Mouse (Mus musculus) thymus, adult 2 months (tissue): ENCODE measurements around the gene Slc4a5. TPM values are rescaled to one million over a fixed set of nuclear protein-coding genes. Genes with fewer than 3 reads are reported as not detected.

Experiments used
- DNase-seq: peaks from one replicate; pipeline ENCODE4 v3.0.0; 2021
- H3K27ac ChIP-seq: fragments of 200-500 bp; 2 replicates; pipeline ENCODE4 v1.5.1; 2012; ENCODE audit warnings: low read length, control low read depth; ENCODE audit not compliant: control insufficient read depth, insufficient read depth
- H3K27me3 ChIP-seq: fragments of 200-500 bp; 2 replicates; pipeline ENCODE4 v1.6.1; 2012; ENCODE audit warnings: mild to moderate bottlenecking, low read length, moderate library complexity, mixed read lengths; ENCODE audit not compliant: control insufficient read depth, insufficient read depth
- H3K36me3 ChIP-seq: fragments of 200-500 bp; 2 replicates; pipeline ENCODE4 v1.6.1; 2012; ENCODE audit warnings: mild to moderate bottlenecking, low read length, moderate library complexity; ENCODE audit not compliant: control insufficient read depth, insufficient read depth
- H3K4me1 ChIP-seq: fragments of 200-500 bp; replicated peaks from 2 replicates; pipeline ENCODE4 v1.6.1; 2012; ENCODE audit warnings: low read length; ENCODE audit not compliant: control insufficient read depth, insufficient read depth
- H3K4me3 ChIP-seq: fragments of 200-500 bp; 2 replicates; pipeline ENCODE4 v1.5.1; 2012; ENCODE audit warnings: mild to moderate bottlenecking, low read length, control low read depth, moderate library complexity; ENCODE audit not compliant: control insufficient read depth, insufficient read depth
- CTCF ChIP-seq: fragments of 200-500 bp; IDR thresholded peaks from 2 replicates; pipeline ENCODE4 v1.5.1; 2012; ENCODE audit warnings: mild to moderate bottlenecking, control low read depth, low read length, moderate library complexity, borderline replicate concordance; ENCODE audit not compliant: control insufficient read depth, poor library complexity, insufficient read depth; ENCODE audit errors: extremely low read depth
- POLR2A ChIP-seq: fragments of 200-500 bp; IDR thresholded peaks from 2 replicates; pipeline ENCODE4 v1.6.1; 2012; ENCODE audit warnings: mild to moderate bottlenecking, low read length, control low read depth, moderate library complexity; ENCODE audit not compliant: control insufficient read depth, poor library complexity, insufficient read depth; ENCODE audit errors: extremely low read depth
- WGBS: fragments of 180-500 bp; shearing (Covaris S2); methylation state at CpG from one replicate; pipeline ENCODE4 v1.1.7; 2018; 5-methylcytosine and 5-hydroxymethylcytosine counted together
- polyA plus RNA-seq: library from polyadenylated mRNA; depleted of rRNA; stranded (reverse); fragments of >200 nt; gene quantifications from 2 replicates; pipeline ENCODE4 v1.2.3, GENCODE M21; 2012; rRNA removed

Slc4a5 gene
- polyA plus RNA-seq, 1 experiment, result 0.57 TPM

DNA sequence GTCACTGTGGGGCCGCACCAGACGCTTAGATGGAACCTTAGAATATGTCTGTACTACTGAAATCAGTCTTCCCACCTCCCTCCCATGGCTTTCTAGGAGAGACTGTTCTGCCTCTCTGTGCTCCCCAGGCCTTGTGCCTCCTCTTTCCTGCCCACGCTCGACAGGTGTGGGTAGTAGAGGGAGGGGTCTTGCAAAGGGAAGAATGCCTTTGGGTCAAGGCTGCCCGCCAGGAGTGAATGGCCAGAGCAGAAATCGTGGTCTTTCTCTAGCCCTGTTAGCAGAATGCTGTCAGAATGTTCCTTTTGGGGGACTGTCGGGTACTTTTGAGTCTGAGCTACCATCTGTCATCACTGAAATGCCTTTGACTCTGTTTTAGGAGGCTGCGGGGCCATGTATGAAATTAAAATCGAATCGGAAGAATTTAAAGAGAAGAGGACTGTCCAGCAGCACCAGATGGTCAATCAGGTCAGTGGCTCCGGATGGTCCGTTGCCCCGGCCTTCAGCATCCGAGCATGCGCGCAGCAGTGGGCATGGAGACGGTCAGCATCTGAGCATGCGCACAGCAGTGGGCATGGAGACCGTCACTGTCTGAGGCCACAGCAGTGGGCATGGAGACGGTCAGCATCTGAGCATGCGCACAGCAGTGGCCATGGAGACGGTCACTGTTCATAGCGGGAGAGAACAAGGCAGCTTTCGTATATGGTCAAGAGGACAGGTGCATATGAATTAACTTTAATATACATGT, 133.2 kb downstream of the Slc4a5 start:
- no peak for DNase-seq
- Histone ChIP-seq H3K4me1 (peaks cover 12% of the 10 kb centered on the region), H3K36me3 (no peaks in the 10 kb centered on the region), H3K4me3 (no peak overlapping the region), H3K27ac (no peak overlapping the region), H3K27me3 (no peaks in the 10 kb centered on the region)
- whole genome bisulfite sequencing, result 96% methylated on average over 24 of the region's 24 CpGs
- TF ChIP-seq POLR2A, result no peak
- TF ChIP-seq CTCF, result no peak

Other genes with a start within 250 kb of the Slc4a5 start
- 19.9 and 21.9 TPM in 2 replicates for gene Dok1, start 186.4 kb upstream of the Slc4a5 start, polyA plus RNA-seq
- gene Loxl3, start 185.7 kb upstream of the Slc4a5 start, polyA plus RNA-seq, result 2.8 and 3.1 TPM in 2 replicates
- 867 and 886 TPM in 2 replicates for gene Aup1, start 165.3 kb upstream of the Slc4a5 start, polyA plus RNA-seq
- gene Htra2, start 164.6 kb upstream of the Slc4a5 start, polyA plus RNA-seq, result 64.6 and 66.4 TPM in 2 replicates
- 3.6 and 4.4 TPM in 2 replicates for gene Dqx1, start 162.0 kb upstream of the Slc4a5 start, polyA plus RNA-seq
- gene Tlx2, start 149.5 kb upstream of the Slc4a5 start, polyA plus RNA-seq, result 0.11 and 0.20 TPM in 2 replicates
- 24.4 and 25.5 TPM in 2 replicates for gene Pcgf1, start 142.0 kb upstream of the Slc4a5 start, polyA plus RNA-seq
- 2.1 and 2.6 TPM in 2 replicates for gene Lbx2, start 133.5 kb upstream of the Slc4a5 start, polyA plus RNA-seq
- 18.9 and 19.6 TPM in 2 replicates for gene Ccdc142, start 118.2 kb upstream of the Slc4a5 start, polyA plus RNA-seq
- gene Gm42688, start 118.2 kb upstream of the Slc4a5 start, polyA plus RNA-seq, result 10.2 and 11.9 TPM in 2 replicates
- gene Mrpl53, start 110.8 kb upstream of the Slc4a5 start, polyA plus RNA-seq, result 67.2 and 83.6 TPM in 2 replicates
- 142 and 143 TPM in 2 replicates for gene Mogs, start 104.3 kb upstream of the Slc4a5 start, polyA plus RNA-seq
- gene Wbp1, start 98.3 kb upstream of the Slc4a5 start, polyA plus RNA-seq, result 227 and 265 TPM in 2 replicates
- gene Ino80b, start 94.4 kb upstream of the Slc4a5 start, polyA plus RNA-seq, result 67.2 and 98.6 TPM in 2 replicates
- gene Rtkn, start 84.4 kb upstream of the Slc4a5 start, polyA plus RNA-seq, result 40.5 and 41.3 TPM in 2 replicates
- gene Wdr54, start 63.4 kb upstream of the Slc4a5 start, polyA plus RNA-seq, result 0.80 and 0.89 TPM in 2 replicates
- gene 1700003E16Rik, start 63.4 kb upstream of the Slc4a5 start, polyA plus RNA-seq, result 0.19 and 0.38 TPM in 2 replicates
- gene Dctn1, start 53.9 kb upstream of the Slc4a5 start, polyA plus RNA-seq, result 166 and 167 TPM in 2 replicates
- gene Mthfd2, start 106.1 kb downstream of the Slc4a5 start, polyA plus RNA-seq, result 15.9 and 16.3 TPM in 2 replicates
- 45.5 and 49.1 TPM in 2 replicates for gene Mob1a, start 106.2 kb downstream of the Slc4a5 start, polyA plus RNA-seq
- gene Bola3, start 129.3 kb downstream of the Slc4a5 start, polyA plus RNA-seq, result 10.6 and 13.6 TPM in 2 replicates
- gene Tet3, start 239.3 kb downstream of the Slc4a5 start, polyA plus RNA-seq, result 32.6 and 43.3 TPM in 2 replicates